Mouse (Mus musculus) thymus, adult 2 months (tissue): Measurements from ENCODE around the gene Haus7.

ENCODE experiments used
- CTCF ChIP-seq: fragments of 200-500 bp; IDR thresholded peaks from 2 replicates; pipeline ENCODE4 v1.5.1; 2012; ENCODE audit warnings: mild to moderate bottlenecking, control low read depth, low read length, moderate library complexity, borderline replicate concordance; ENCODE audit not compliant: control insufficient read depth, poor library complexity, insufficient read depth; ENCODE audit errors: extremely low read depth
- POLR2A ChIP-seq: fragments of 200-500 bp; IDR thresholded peaks from 2 replicates; pipeline ENCODE4 v1.6.1; 2012; ENCODE audit warnings: mild to moderate bottlenecking, low read length, control low read depth, moderate library complexity; ENCODE audit not compliant: control insufficient read depth, poor library complexity, insufficient read depth; ENCODE audit errors: extremely low read depth

DNA sequence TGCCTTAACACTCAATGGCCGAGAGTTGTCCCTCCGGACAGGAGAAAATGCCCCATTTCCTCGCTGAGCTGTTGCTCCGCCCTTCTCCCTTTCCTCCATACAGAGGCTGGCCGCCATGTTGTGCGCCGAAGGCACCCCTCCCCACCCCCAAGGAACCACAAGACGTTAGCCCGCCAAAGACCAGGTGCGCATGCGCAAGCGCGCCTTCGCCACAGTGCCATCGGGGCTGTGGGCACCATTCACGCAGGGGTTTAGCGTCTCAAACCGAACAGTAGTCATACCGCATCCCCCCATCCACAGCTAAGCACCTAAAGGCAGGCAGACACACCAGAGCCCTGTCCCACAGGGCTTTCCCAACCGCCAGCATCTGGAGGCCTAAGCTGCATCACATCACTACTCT lies 57.9 kb downstream of the Haus7 start:
- TF ChIP-seq POLR2A (no peak), CTCF (no peak)
